Mouse (Mus musculus) adrenal gland, adult 18-20 months (tissue): ENCODE measurements around the gene Efcab11. TPM values are rescaled to one million over a fixed set of nuclear protein-coding genes. Genes with fewer than 3 reads are reported as not detected.
"Not testable (repeated sequence)": the region's sequence is repeated elsewhere in the genome, so short reads cannot be mapped to it uniquely, and the experiment has no call there.

Experiments used
- DNase-seq, 2 experiments: peaks; one replicate each; pipeline ENCODE4 v3.0.0; 2021 to 2022; ENCODE audit warnings: low spot score in 2 of 2
- total RNA-seq, 2 experiments: library from RNA; stranded (reverse); gene quantifications; 1 replicate in 1 of 2; 2 replicates in 1 of 2; pipeline ENCODE4 v1.2.3; 2021

The Efcab11 gene
- total RNA-seq, 2 experiments from 2014 or later, result 0.29 TPM; not detected in 1

DNA sequence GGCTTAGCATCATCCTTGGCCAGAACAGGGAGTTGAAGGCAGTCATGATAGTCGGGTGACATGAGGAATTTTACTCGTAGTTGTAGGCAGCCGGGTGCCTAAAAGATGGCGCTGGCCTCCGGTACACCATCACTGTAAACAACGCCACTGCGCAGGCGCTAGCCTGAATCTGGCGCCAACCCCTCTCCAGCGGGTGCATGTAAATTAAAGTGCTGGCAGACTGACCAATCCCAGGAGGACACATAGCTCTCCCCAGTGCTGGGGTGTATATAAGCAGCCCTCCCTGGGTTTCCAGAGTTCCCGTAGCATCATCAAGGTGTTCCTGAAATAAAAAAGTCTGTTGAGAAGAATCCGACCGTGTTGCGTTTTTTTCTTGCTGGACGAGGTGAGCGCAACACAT is 66.2 kb downstream of the Efcab11 start:
- not testable (repeated sequence) for DNase-seq

DNA sequence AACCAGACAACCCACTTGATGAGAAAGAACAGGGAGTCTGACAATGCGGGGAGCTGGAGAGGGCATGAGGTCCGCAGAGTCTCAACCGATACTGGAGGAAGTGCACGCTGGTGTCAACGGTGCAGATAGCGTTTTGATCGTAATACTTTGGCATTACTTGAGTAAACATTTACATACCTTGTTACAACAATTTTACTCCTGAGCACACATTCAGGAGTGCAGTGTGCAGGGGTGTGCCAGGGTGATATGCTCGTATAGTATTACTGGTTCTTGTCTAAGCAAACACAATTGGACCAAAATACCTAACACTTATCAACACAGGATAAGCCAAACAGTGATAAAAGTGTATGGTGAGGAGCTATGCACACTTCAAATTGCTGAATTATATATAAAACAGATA is 69.0 kb downstream of the Efcab11 start:
- DNase-seq, result no peak

DNA sequence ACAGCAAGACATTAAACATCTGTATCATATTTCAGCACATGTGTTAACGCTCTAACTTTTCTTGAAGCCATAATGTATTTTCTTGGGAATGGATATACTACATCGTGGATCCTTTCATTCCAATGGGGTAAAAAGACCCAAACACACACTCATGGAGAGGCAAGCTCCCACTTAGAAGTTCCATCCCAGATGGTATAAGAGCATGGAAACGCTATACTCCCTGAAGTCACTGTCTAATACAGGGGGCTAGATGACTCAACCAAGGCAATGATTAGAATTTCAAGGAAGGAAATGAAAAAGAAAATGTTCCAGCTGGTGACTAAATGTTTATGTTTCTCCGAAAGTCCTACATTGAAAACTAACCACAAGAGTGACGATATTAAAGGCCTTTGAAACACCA is 76.3 kb downstream of the Efcab11 start:
- DNase-seq, result no peak

DNA sequence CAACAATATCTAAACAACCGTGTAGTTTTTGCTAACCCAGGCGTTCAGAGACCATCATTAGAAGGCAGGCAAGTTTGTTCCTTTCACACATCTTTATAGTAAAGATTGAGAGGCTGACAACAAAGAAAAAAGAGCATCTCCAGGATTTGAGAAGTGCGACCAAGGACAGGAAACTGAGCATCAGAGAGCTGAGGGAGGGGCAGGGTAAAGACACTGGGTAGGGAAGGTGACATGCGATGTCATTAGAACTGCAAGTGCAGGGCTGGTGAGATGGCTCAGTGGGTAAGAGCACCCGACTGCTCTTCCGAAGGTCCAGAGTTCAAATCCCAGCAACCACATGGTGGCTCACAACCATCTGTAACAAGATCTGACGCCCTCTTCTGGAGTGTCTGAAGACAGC is 77.5 kb downstream of the Efcab11 start:
- not testable (repeated sequence) for DNase-seq

DNA sequence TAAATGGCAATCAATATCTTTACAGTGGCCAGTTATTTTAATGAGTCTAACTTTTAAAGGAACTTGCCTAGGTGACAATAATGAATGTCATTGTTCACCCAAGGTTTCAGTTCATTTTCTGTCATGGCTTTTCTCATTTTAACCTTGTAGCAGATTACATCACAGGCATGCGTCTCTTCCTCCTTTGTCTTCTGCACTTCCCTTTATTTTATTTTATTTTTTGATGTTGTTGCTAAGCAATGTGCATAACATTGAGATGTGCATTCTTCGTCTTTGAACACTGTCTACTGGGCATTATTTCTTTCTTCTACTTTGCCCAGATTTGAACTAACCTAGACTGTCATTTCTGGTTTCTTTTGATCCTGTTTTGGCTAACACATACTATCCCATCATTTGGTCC is 88.3 kb downstream of the Efcab11 start:
- no peak for DNase-seq

DNA sequence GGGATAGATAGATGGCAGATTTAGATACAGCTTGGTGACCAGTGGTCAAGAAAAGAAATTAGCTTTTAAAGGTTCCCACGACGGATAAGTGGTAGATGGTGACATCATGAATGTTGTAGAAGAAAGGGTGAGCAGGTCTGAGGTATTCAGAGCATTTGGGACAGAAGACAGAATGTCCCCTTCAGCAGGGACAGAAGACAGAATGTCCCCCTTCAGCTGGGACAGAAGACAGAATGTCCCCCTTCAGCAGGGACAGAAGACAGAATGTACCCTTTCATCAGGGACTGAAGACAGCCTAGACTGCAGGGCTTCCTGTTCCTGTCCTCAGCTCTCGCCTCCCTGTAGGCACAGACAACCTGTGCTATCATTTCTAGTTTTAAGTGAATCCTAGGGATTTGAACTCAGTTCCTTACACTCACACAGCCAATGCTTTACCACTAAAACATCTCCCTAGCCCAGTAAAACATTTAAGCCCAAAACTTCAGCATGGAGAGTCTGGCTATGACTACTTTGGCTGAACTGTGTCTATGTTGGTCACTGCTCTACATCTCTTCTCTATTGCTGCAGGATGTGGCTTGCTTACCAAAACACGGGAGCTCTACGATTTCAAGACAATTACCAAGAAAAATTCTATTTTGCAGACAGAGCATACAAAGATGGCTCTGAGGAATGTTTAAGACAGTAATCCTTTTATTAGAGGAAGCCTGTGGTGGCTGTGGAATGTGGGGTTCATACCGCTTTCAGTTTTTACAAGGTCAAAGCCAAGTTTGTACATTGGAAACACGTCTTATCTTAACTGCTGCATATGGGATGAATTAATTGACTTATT is 89.2 kb downstream of the Efcab11 start:
- DNase-seq, result no peak

DNA sequence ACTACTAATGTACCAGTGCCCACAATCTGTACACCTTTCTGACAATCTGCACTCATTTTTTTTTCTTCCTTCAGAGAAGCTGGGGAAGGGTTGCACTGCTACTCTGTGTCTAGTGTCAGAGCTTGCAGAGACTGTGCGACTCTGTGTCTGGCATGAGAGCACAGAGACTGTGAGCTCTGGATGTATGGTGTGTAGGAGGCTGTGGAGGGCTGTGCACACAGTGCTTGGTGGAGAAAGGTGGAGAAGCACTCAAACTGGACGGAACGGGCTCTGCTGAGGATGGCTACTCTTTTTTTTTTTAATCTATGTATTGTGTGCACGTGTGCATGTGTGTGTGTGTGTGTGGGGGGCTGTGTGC is 90.1 kb downstream of the Efcab11 start:
- DNase-seq, result no peak

DNA sequence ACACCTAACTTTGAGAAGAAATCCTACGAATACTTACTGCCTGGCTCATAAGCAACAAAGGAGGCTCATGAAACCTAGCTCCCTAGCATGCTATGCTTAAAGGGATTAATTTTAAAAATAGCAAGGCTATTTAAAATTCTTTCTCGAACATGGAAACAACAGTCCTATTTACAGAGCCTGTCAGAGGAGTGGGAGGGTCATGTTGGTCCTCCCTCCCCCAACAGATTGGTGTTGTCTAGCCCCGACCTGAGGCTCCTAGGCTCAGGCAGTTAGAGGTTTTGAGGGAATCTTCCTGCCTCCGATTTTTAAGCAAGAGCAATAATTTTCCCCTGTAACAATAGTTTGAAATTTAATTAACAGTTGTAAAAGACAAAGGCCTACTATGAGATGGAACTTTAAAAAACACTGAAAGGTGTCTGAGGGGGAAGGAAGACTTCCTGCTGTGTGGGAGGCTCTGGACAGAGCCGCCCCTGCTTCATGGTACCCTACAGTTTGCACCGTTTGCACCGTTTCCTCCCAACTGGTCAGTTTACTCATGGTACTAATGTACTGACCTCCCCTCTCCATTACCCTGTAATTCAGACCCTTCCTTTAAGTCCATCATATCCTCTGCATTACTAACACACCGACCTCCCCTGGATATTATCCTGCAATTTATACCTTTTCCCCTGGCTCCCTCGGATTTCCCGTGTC is 90.6 kb downstream of the Efcab11 start:
- DNase-seq, result no peak

DNA sequence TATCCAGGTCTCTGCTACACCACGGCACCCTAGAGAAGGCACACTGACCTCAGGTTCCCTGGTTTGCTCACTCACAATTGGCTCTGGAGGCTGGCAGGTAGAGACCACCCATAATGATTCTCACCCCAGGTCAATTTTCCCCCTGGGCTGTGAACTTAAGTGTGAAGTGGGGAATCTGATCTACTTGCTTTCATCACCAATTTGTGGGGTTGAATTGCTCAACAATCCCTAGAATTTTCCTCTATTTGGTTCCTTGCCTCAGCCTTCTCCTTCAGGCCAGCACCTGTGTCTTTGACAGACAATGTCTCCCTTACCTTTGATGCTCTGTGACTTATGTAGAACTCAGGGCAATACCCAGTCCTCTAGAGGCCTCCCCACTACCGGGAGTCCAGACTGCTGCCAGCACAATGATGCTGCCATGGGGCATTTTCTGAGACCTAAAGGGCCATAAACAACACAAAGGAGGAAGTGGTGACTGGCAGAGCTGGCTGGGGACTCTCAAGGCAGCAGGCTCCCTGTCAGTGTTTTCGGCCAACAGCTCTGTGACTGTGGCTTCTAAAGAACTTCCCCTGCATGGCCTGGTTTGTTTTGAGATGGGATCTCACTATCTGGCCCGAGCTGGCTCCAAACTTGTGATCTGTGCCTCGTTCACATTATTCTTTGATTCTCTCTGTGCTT is 94.8 kb downstream of the Efcab11 start:
- DNase-seq, result no peak

DNA sequence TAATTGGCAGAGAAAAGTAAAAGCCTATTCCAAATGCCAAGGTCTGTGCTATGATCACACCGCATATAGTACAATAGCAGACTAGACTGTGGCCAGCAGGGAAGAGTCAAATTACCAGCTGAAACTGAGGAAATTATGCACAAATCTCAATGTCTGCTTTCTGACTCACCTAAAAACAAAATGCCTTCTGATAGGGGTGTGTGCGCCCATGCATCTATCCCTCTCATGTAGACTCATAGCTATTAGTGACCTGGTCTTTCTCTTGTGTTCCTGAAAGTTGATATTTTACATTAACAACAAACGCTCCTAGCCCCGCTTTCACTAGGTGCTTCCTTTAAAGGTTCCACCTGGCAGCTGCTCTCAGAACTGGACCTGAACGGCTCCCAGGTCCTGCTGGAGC is 102.5 kb downstream of the Efcab11 start:
- no peak for DNase-seq

DNA sequence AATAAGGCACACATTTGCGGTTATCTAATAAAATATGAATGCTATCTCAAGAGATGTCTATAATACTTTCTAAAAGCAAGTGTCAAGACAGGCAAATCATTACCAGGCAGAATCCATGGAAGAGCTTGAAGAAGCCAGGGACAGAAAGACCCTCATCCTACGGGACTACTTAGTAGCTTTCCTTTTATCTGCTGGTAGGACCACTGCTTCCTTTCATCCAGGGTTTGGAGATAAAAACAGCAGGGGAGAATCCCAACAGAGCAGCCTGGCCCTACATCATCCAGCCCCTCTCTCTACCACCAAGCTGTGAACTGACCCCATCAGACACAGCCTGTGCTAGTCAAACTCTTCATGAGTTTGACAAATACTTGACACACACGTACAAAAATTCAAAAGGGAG is 103.8 kb downstream of the Efcab11 start:
- DNase-seq, result no peak

DNA sequence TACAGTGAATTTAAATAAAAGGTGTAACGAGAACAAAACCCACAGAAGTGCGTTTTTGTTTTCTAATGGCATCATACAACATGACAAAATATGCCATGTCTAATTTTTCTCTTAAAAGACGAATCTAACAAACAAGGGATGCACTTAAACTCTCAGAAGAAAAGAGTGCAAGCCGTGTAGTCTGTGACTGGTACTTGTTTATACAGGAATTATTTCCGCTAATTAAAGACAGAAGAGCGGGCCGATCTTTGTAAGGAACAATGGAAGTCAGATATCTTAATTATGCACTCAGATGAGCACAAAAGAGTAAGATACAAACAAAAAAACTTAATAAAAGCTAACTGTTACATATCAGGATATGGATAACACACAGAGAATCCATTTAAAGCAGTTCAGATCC is 104.3 kb downstream of the Efcab11 start:
- DNase-seq, result no peak

DNA sequence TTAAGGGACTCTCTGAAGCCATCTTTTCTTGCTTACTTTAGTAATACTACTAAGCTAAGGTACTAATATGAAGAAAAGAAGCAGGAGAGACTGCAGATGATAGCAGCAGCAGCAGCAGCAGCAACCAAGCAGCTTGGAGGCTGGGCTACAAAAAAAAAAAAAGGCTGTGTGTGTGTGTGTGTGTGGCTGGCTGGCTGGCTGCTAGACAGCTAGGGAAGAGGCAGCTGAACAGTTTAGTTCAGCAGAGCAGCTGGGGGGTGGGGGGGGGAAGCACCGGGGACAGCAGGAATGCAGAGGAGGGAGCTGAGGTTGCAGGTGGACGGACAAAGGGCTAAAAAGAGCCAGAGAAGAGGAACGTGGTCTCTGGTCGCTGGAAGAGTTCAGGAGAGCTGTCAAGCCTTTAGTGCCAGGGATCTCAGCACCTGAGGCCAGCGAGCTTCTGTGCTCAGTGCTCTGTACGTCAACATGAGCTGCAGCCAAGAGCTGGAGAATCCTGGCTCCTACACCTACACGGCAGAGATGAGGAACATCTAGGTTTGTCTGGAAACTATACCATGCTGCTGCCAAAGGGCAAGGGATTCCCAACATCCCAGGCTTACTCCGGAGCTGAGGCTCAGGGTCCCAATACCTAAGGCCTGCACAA is 107.6 kb downstream of the Efcab11 start:
- no peak for DNase-seq

DNA sequence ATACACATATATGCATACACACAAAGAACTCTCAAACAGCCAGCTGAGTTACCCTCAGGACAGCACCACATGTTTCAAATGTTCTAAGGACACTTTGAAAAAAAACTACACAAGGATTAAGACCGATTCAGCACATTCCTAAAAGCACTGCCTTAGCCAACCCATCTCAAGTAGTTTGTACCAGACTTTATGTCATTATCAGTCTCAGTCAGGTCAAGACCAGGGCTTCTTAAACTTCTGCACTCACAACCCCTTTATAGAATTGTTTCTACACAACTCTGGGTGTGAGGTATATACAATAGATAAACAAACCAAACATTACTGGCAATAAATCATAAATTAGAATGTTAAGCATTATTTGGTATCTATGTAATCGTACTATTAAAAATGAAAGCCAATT is 109.4 kb downstream of the Efcab11 start:
- DNase-seq, result no peak

DNA sequence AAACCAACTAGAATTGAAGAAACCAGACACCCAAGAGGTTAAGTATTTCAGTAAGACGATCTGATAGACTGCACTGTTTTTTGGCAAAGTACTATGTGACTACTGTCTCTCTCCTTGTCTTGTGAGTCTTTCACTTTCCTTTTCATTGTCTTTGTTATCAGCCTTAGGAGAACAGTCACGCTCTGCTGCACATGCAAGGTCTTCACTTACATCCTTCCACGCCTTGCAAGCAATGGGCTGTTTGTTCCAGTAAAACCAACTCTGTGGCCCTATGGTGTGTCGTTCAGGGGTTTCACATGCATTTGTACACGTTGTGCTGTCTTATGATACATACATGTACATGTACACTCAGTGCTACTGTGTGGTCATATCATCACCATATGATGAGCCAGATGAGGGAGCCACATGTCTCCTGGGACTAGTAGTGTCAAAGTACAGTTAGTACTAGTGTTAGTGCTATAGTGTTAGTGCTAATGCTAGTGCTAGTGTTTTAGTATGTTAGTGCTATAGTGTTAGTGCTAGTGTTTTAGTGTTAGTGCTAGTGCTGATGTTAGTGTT is 110.5 kb downstream of the Efcab11 start:
- no peak for DNase-seq

DNA sequence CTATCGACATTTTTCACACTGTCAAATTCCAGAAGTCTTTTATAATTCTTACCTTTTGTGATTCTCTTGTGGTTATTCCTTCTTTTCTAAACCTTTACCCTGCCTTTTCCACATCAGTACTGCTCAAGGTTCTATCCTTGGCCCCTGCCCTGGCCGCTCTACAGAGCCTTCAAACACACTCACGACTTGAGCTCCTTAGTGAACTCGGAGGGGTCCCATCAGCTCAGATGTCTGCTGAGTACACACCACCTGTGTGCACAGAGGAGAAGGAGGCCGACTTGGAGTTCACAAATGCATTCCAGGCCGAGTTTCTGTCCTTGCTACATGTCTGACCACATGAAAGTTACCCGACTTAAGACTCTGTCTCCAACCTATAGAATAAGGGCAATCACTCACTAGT is 113.2 kb downstream of the Efcab11 start:
- no peak for DNase-seq

DNA sequence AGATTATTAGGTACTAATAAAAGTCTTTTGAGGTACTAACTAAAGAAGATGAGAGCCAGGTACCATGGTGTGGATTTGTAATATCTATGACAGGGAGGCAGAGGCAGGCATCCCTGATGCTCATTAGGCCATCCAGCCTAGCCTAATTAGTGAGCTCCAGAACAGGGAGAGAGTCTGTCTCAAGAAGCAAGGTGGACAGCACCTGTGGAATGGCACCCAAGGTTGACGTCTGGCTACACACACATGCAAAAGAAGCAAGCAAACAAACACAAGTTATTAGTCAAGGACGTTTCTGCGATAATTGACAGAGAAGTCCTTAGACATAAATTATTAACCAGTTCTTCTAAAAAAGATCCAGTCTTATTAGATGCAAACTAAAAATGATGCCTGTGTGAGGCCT is 114.6 kb downstream of the Efcab11 start:
- no peak for DNase-seq

DNA sequence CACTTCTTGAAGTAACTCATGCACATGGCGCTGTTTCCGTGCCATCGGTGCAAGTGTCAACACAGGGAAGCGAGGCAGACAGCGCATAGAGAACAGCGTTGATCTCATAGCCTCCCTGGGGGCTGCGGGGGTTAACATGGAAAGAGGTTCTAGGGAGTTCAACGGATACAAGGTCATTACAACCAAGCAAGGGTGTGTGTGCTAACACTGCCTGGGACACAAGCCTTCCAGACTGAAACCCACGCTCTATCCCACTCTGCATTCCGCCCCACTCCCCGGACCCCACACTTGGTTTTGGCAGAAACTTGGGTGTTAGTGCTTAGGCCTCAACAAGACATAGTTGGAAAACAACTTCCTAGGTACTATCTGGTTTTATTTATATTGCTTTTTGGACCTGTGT is 116.5 kb downstream of the Efcab11 start:
- no peak for DNase-seq

DNA sequence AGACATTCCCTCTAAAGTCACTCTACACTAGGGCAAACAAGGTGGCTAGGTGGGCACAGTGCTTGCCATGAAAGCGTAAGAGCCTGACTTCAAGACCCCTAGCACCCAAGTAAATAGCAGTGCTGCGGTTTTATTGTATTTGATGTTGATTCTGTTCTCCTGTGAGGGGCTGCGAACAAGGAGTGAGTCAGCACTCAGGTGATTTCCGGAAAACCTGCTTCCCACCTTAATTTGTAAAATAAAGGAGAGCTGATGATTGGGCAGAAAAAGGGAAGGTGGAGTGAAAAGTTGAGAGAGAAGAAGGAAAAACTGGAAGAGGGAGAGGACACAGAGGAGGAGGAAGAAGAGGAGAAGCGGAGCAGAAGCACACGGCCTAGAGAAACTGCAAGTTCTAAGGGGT is 118.3 kb downstream of the Efcab11 start:
- no peak for DNase-seq

DNA sequence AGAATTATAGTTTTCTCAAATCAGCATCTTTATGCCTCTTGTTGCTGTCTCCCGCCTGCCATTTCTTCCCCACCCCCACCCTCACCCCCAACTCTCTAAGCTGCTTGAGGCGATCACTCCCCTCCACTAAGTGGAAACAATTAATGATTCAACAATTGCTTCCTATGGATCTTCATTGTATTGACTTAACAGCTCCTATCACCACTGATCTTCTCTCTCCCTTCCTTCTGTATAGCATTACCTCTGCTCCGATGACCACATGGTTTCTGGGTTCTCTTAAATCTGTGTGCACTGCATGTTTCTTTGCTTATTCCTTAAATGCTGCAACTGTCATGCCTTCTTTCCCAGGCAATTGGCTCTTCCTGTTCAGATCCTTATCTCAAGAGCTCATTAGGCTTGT is 120.2 kb downstream of the Efcab11 start:
- no peak for DNase-seq

DNA sequence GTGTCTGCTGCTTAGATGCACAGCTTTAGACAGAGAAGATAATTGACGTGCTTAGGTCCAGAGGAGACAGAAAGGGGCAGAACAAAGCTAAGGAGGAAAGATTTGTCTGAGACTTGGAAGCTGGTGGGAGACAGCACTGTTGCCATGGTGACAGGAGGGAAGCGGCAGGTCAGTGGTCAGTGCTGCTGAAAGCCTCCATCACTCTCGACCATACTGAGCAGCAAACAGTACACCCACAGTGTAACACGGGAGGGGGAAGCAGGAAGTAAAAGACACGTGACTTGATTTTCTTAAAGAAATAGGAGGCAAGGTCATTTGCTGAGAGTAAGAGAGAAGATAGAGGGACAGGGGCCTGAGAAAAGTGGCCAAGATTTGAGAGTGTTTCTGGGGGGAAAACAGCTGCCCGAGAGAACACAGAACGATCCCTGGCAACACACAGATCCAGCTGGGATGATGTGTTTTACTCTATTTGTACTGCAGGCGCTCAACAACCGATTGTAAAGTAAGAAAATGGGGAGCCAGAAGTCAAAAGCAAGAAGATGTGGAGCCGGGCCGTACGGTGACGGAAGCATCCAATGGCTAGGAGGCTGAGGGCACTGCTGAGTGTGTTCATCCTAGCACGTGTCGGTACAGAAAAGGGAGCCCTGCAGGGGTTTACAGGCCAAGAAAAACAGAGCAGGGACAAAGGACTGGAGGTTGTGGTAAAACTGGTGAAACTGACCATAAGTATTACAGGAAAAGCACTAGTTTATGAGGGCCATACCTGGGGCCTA is 126.3 kb downstream of the Efcab11 start:
- DNase-seq, result no peak
